Mouse (Mus musculus) spleen, postnatal 14 days (tissue): ENCODE measurements around the gene Nkain4.

ENCODE experiments used
- DNase-seq, 2 experiments: peaks; one replicate each; pipeline ENCODE4 v3.0.0; 2021 to 2022; ENCODE audit warnings: low spot score in 2 of 2

The Nkain4 gene

DNA sequence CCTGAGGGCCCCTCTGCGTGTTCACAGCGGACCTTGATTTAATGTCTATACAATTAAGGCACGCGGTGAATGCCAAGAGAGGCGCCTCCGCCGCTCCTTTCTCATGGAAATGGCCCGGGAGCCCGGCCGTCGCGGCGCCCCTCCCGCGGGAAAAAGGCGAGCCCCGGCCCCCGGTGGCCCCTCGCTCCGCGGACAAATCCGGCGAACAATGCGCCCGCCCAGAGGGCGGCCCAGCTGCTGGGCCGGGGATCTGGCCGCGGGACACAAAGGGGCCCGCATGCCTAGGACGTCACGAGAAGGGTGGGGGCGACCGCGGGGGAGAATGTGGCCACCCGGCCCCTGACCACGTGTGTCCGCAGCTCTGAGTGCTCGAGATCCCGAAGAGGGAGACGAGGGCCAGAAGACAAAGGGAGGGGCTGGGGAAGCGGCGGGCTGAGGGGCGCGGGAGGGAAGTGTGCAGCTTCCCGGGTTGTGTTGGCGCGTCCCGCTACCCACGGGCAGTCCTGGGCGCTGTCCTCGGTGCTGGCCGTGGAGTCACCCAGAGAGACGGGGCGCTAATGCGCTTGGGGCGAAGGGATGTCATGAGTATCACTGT lies 60.4 kb downstream of the Nkain4 start:
- DNase-seq = peak in 1 of 2 experiments; percentile 14

DNA sequence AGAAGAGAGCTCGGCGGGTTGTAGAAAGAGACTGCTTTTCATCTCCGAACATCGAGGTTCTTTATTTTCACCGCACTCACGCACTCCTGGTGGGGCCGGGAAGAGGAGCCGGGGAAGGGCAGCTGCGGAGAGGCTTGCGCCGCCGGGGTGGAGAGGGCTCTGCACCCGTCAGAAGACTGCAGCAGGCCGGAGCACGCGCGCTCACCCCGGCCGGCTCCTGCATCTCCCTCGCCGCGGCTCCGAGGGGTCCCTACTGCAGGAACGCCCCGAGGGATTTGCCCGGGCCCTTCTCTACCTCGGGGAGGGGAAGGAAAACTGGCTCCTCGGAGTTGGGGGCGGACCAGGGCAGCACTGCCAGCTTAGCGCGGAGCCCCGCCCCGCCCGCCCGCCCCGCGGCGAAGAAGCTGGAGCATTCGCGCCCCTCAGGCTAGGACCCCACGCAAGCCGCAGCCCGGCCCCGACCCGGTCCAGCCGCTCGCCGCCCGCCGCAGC lies 60.9 kb downstream of the Nkain4 start:
- DNase-seq = no peak

DNA sequence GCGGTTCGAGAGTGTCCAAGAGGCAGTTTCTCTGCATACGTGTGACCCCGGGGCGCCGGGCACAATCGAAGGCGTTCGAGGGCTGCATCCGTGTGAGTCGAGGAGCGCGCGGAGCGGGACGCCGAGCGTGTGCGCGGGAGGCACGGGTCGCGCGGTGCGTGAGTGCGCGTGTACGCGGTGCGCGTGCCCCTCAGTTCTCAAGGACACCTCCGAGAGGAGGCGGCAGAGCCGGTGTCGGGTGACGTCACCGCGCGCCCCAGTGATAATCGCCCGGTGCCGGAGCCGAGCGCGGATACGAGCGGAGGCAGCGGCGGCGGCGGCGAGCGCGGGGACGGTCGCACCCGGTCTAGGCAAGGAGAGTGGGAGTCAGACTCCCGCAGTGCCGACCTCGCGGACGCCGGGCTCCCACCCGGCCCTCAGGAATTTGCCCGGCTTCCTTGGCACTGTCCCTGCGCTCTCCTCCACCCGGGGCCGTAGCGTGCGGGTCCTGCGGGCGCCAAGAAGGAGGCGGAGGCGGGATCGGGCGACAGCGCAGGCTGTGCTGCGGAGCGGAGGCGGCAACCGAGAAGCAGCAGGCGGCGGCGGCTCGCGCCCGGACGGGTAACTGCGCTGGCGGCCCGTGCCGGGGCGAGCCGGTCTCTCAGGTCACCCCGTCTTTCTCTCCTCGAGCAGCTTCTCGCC lies 61.5 kb downstream of the Nkain4 start:
- no peak for DNase-seq

DNA sequence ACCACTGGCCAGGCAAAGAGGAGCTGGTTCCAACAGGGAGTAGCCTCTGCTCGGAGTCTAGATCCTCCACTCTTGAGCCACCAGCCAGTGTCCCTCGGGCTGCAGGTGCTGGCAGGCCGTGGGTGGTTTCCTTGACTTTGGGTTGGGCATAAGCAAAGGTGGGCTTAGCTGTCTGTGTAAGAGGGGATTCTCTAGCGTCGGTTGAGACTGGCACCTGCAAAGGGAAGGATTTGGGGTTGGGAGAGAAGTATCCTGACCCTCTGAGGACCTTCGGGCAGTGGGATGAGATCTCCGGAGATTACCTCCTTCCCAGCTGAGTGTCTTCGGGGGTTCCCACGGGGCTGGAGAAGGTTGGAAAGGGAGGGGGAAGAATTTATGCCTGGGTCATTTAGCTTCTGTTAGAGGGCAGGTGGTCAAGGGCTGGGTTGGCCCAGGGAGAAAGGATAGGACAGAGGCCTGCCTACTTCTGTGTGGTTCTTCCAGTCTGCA lies 62.6 kb downstream of the Nkain4 start:
- DNase-seq = no peak

DNA sequence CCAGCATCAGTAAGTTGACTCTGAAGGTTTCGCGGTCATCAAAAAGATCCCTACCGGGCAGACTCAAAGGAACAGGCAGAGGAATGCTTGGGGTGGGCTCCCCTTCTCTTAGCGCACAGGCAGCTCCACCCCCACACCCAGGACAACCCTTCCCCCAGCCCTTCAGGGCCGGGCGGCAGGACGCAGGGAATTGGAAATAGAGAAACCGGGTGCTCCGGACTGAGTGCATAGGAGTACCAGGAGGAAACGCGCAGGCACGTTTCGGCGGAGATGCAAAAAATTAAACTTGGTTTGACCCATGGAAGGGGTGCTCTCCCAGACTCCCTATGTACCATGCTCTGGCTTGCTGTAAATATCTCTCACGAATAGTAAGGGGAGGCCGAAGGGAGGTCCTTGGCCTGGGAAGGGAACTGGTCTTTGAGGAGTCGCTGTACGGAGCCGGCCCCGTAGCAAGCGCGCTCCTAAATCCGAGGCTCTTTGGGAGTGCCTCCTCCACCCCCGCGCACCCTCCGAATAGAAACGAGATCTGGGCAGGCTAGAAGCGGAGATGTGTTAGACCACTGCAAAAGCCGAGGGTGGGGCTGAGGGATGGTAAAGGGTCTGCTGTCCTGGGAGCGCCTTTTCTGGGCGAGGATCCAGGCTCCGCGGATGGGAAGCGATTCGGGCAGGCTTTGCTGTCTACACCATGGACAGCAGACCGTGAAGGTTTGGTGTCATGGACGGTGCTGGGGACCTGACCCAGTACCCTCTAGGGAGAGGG lies 63.2 kb downstream of the Nkain4 start:
- DNase-seq = no peak

DNA sequence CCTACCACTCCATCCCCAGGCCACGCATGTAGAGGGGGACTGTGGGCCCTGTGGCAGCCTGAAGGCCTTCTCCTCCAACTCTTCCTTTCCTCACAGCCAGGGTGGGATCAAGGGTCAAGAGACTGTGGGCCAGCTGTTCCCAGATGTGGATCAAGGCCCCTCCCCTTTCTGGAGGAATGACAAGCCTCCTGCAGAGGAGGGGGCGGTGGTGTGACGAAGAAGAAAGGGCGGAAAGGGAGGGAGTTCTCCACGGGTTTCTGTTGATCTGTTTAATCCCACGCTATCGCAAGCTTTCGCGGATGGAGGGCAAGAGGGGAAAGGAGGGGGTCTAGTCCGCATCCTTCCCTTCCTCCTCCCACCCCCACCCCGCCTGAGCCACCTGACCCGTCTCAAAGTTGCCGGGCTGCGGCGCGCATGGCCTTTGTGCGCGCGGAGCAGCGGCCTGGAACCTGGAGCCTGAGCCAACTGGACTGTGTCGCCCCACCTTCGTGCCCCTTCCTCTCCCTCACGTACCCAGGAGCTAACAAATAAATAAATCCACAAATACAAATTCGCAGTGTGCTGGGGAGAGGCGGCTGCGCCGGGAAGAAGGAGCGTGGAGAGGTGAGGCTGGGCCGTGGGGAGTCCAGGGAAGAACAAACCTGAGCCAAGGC lies 64.0 kb downstream of the Nkain4 start:
- DNase-seq = no peak

DNA sequence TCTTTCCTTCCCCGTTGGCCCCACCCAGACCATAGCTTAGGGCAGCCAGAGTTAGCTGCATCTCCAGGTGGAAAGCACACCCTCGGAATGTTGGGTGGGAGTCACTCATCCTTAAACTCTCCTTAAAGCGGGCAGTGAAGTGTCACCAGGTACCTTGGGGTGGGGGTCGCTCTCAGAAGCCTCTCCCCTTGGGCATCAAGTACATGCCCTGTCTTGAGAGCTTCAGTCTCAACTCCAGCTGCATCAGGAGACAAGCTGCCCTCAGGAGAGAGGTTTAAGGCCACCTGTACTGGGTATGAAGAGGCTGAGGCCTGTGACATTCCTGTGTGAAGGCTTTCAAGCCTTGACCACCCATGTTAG lies 64.6 kb downstream of the Nkain4 start:
- no peak for DNase-seq

DNA sequence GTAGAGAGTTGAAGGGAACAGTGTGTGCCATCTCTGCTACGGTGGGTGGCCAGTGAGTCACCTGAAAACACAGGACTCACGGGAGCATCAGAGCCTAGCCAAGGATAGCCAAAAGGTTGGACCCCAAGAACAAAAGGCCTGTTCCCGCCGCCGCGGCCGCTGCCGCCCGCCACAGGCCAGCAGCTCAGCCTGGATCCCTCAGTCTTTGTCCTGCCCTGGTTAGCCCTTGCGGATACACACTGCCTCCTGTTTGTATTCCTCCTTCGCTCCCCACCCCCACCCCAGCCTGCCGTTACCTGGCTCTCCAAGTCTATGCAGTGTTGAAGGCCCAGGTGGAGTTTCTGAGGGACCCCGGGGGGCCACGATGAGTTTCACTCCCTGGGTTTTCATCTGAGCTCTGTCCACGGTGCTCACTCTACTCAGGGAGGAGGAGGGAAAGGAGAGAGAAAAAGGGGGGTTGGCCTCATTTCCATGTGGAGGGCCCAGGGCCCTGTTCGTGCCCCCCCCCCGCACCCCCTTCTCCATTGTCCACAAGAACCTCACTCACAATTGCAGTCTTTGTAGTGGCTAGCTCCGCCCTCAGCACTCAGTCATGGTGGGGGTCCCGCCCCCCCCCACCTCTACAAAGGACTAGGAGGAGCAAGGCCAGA lies 65.1 kb downstream of the Nkain4 start:
- DNase-seq = no peak

DNA sequence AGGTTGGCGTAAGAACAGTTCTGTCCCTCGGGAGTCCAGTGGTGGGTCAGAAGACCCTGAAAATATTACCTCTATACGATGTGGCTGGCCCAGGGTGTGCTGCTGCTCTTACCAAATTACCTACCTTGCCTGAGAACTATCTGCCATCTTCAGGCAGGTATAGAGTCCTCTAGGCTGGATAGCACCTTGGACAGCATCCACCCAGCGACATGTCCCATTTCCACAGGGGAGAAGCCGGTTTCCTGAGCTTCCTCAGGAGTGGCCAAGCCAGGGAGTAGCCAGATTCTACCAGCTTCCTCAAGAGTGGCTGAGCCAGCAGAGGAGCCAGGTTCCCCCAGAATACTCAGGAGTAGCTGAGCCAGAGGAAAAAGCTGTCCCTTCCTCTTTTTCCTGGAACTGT lies 69.2 kb downstream of the Nkain4 start:
- no peak for DNase-seq
